Mouse (Mus musculus) heart, adult 2 months (tissue): ENCODE measurements at regions not wholly inside any gene's neighbourhood (a gene's known extent, or its start where the extent isn't known, plus 50 kb on each side); places are given as distances from the start of the nearest gene placed in this dataset.

Source experiments
- DNase-seq, 2 experiments: peaks; one replicate each; pipeline ENCODE4 v3.0.0; 2021
- H3K27ac ChIP-seq: fragments of 200-600 bp; 2 replicates; pipeline ENCODE4 v1.8.1; 2022
- H3K27me3 ChIP-seq: fragments of 200-500 bp; 2 replicates; pipeline ENCODE4 v1.6.1; 2012; ENCODE audit warnings: mild to moderate bottlenecking, low read length, inconsistent platforms, mixed read lengths; ENCODE audit not compliant: control insufficient read depth, insufficient read depth
- H3K36me3 ChIP-seq: fragments of 200-500 bp; 2 replicates; pipeline ENCODE4 v1.6.1; 2012; ENCODE audit warnings: low read length, inconsistent platforms; ENCODE audit not compliant: control insufficient read depth, insufficient read depth
- H3K4me1 ChIP-seq: fragments of 200-500 bp; 2 replicates; pipeline ENCODE4 v1.6.1; 2011; ENCODE audit warnings: low read length; ENCODE audit not compliant: control insufficient read depth, insufficient read depth
- H3K4me3 ChIP-seq: fragments of 200-600 bp; 2 replicates; pipeline ENCODE4 v1.8.1; 2022
- H3K79me2 ChIP-seq: fragments of 200-500 bp; replicated peaks from 2 replicates; pipeline ENCODE4 v1.6.1; 2012; ENCODE audit warnings: mild to moderate bottlenecking, inconsistent platforms, low read length, moderate library complexity, mixed read lengths; ENCODE audit not compliant: control insufficient read depth, insufficient read depth
- H3K9ac ChIP-seq: fragments of 200-500 bp; 2 replicates; pipeline ENCODE4 v1.6.1; 2012; ENCODE audit warnings: low read depth, mild to moderate bottlenecking, control low read depth, inconsistent platforms, low read length, mixed read lengths
- CTCF ChIP-seq: fragments of 200-600 bp; IDR thresholded peaks from 2 replicates; pipeline ENCODE4 v1.8.1; 2022; ENCODE audit warnings: antibody characterized with exemption, mild to moderate bottlenecking, moderate library complexity
- EP300 ChIP-seq: fragments of 200-500 bp; IDR thresholded peaks from 2 replicates; pipeline ENCODE4 v1.6.1; 2011; ENCODE audit warnings: low read depth, low read length, control low read depth; ENCODE audit not compliant: insufficient read depth
- POLR2A ChIP-seq: fragments of 200-500 bp; IDR thresholded peaks from 2 replicates; pipeline ENCODE4 v1.6.1; 2011; ENCODE audit warnings: mild to moderate bottlenecking, low read depth, low read length, control low read depth; ENCODE audit not compliant: insufficient read depth
- WGBS: fragments of 180-500 bp; shearing (Covaris S2); methylation state at CpG from one replicate; pipeline ENCODE4 v1.1.7; 2018; 5-methylcytosine and 5-hydroxymethylcytosine counted together
- intact Hi-C: fragments of 180-260 bp; cut with DNase I; formaldehyde crosslinking; loops from one replicate; pipeline ENCODE4 v1.15.1; 2025

DNA sequence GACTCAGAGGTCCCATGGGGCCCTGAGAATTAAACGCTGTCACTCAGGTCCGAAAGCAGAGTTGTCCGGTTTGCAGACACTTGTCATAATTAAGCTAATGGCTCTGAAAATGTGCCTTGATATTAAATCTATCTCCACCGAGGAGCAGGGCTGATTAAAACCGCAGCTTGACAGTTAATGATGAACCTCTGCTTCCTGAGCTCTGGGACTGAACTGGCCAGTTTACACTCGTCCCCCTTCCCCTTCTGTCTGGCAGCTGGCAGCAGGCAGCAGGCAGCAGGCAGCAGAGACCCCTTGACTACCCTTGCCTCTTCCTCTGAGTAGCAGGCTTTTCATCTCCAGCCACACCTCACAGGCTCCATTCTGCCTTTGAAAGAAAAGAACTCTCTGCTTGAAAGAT lies 350.4 kb downstream of the Gm45692 start:
- no peak for TF ChIP-seq EP300
- TF ChIP-seq POLR2A, result no peak
- no peak for TF ChIP-seq CTCF
- no peak overlapping the region for H3K9ac ChIP-seq
- WGBS, result 67% methylated on average over 6 of the region's 6 CpGs
- H3K36me3 ChIP-seq, result no peaks in the 10 kb centered on the region
- intact Hi-C loops, result loop anchor here (5.0 kb wide), 1 partner anchor 513 kb away; no protein-coding TSS in a partner anchor
- no peaks in the 10 kb centered on the region for H3K27me3 ChIP-seq
- no peaks in the 10 kb centered on the region for H3K4me1 ChIP-seq
- no peak for DNase-seq
- no peak overlapping the region for H3K27ac ChIP-seq
- no peak overlapping the region for H3K4me3 ChIP-seq
- H3K79me2 ChIP-seq, result no peaks in the 10 kb centered on the region

DNA sequence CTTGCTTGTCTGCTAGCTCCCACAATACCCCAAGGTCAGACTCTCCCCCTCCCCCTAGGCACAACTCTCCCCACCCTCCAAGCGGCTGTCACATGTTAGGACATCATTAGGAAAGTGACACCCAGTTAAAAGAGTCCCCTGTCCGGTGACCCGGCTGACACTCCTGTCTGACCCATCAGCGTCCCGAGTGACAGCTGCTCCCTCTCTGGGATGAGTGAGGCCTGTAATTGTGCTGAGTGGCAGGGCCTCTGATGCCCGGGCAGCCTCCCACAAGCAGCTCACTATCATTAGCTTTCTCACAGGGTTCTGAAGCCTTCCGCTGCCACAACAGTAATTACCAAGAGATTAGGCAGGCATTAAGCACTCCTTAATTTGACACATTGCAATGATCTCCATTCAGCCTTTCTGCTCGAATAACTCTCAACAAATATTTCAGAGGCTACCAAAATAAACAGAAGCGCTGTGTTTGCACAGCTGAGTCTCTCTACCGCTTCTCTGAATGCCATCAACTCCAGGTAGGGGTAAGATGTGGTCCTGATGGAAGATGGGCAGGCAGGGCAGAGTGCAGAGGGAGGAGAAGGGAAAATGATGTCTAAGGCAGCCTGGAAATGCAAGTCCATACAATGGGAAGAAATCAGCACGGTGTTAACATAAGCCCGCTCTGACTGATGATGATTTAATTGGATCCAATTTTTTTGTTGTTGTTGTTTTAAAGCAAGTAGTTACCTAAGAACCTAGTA lies 352.6 kb downstream of the Gm45692 start:
- H3K27me3 ChIP-seq, result no peaks in the 10 kb centered on the region
- H3K9ac ChIP-seq, result no peak overlapping the region
- WGBS, result 54% methylated on average over 12 of the region's 12 CpGs
- H3K36me3 ChIP-seq, result no peaks in the 10 kb centered on the region
- no peaks in the 10 kb centered on the region for H3K4me1 ChIP-seq
- intact Hi-C loops, result no loop called here
- H3K79me2 ChIP-seq, result no peaks in the 10 kb centered on the region
- no peak for DNase-seq
- no peak overlapping the region for H3K27ac ChIP-seq
- H3K4me3 ChIP-seq, result no peak overlapping the region
- TF ChIP-seq CTCF (no peak), POLR2A (no peak), EP300 (no peak)

DNA sequence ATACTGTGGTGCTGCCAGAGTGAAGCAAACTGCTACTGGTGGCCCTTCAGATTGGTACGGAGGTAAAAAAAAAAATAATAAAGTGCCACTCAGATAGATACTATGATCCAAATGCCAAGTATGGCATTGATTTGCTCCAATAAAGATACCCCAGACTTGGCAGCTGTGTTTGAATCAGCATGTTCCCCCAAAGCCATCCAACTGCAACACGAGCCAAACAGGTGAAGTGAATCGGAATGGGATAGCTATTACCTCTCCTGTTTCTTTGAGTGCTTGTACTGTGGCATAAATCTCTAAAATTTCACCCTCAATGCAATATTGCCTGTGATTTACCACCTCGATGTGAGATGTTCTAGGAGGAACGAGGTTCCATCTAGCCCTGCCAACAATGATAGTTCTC lies 365.4 kb downstream of the Gm45692 start:
- no peak for TF ChIP-seq POLR2A
- no peak for TF ChIP-seq EP300
- TF ChIP-seq CTCF, result no peak

DNA sequence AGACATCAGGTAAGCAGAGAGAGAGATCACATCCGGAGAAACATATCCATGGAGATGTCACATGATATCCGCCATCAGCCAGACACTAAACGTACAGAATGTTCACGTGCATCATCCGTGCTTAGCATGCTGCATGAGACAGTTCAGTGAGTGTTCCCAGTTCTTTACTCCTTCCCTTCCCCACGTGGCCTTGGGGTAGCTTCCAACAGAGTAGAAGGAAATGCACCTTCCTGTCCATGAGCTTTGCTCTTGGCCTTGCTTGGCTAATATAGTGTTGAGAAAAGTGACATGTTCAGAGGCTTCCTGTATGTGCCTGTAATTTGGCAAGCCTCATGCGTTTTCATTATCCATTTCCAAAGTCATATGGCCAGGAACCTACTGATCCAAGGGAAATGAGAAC lies 368.5 kb downstream of the Gm45692 start:
- H3K27ac ChIP-seq, result no peak overlapping the region
- intact Hi-C loops, result no loop called here
- H3K36me3 ChIP-seq, result no peaks in the 10 kb centered on the region; the same call in 1 of the 2 replicates
- no peak overlapping the region for H3K4me3 ChIP-seq
- no peak for DNase-seq
- H3K79me2 ChIP-seq, result no peaks in the 10 kb centered on the region
- 0 out of 2 replicates have a peak, but pooled peaks cover 1% of the 10 kb centered on the region for H3K27me3 ChIP-seq
- no peaks in the 10 kb centered on the region for H3K4me1 ChIP-seq
- WGBS, result 77% methylated on average over 7 of the region's 7 CpGs
- no peak overlapping the region for H3K9ac ChIP-seq
- no peak for TF ChIP-seq CTCF
- TF ChIP-seq POLR2A, result no peak
- TF ChIP-seq EP300, result no peak

More for the DNA sequence above, 365.4 kb downstream of the Gm45692 start:
- Histone ChIP-seq H3K36me3 (no peaks in the 10 kb centered on the region), H3K27ac (no peak overlapping the region), H3K27me3 (0 out of 2 replicates have a peak, but pooled peaks cover 1% of the 10 kb centered on the region), H3K4me1 (no peaks in the 10 kb centered on the region), H3K79me2 (no peaks in the 10 kb centered on the region), H3K4me3 (no peak overlapping the region), H3K9ac (no peak overlapping the region)
- intact Hi-C loops, result no loop called here
- no peak for DNase-seq
- 84% methylated on average over 5 of the region's 5 CpGs for WGBS

DNA sequence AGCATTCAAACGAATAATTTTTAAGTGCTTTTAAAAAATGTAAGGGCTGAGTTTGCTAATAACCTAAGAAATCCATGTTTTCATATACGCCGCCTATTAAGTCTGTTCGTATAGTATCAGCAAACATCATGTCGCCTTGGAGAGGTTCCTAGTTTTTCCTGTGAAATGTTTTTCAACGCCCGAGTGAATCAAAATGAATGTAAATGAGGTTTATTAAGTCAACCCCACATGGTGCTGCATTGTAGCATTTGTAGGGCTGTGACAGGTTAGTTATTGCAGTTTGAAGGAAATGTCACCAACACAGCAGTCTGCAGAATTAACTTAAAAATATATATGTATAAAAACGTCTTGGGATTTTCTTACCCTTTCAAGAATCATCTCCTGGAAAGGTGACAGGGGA lies 369.3 kb downstream of the Gm45692 start:
- Histone ChIP-seq H3K36me3 (no peaks in the 10 kb centered on the region; the same call in 1 of the 2 replicates), H3K9ac (no peak overlapping the region)
- intact Hi-C loops, result no loop called here

DNA sequence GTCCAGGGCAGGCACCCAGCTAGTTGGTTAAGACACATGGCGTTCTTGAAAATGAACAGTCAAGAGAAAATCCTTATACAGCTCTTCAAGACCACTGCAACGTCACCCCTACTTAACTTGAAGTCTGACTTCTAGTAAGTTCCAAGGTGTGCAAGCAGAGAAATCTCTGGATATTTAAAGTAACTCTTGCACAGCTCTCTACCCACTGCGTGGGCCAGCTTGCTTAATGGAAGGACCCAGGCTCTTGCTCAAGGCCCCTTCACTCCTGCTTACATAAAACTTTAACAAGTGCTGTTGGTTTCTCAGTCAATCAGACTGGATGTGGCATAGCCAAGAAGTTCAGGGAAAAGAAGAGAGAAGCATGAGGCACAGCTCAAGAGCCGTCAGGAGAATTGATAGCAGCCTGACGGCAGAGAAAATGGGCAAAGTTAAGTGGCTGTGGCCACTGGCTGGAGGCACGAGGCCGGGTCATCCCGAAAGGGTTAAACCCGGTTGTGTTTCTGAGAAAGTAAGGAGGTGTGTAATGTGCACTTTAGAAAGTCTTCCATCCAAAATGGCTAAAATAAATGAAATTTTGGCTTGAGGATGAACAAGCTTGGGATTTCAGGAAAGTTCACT lies 382.0 kb downstream of the Gm45692 start:
- no peak for DNase-seq
- H3K4me3 ChIP-seq, result no peak overlapping the region
- H3K36me3 ChIP-seq, result no peaks in the 10 kb centered on the region
- H3K4me1 ChIP-seq, result no peaks in the 10 kb centered on the region
- intact Hi-C loops, result no loop called here
- no peaks in the 10 kb centered on the region for H3K27me3 ChIP-seq
- TF ChIP-seq EP300 (no peak), POLR2A (no peak), CTCF (no peak)
- no peak overlapping the region for H3K9ac ChIP-seq
- no peaks in the 10 kb centered on the region for H3K79me2 ChIP-seq
- no peak overlapping the region for H3K27ac ChIP-seq
- WGBS, result 86% methylated on average over 9 of the region's 9 CpGs

More for the DNA sequence above, 369.3 kb downstream of the Gm45692 start:
- DNase-seq, result no peak
- WGBS, result 78% methylated on average over 8 of the region's 8 CpGs
- Histone ChIP-seq H3K27ac (no peak overlapping the region), H3K27me3 (0 out of 2 replicates have a peak, but pooled peaks cover 1% of the 10 kb centered on the region), H3K79me2 (no peaks in the 10 kb centered on the region), H3K4me3 (no peak overlapping the region), H3K4me1 (no peaks in the 10 kb centered on the region)
- no peak for TF ChIP-seq POLR2A
- TF ChIP-seq EP300, result no peak
- no peak for TF ChIP-seq CTCF
